Mouse (Mus musculus) adipose tissue, adult 10 weeks (tissue): ENCODE measurements around the gene Fam209. TPM values are rescaled to one million over a fixed set of nuclear protein-coding genes. Genes with fewer than 3 reads are reported as not detected.

Experiments
- polyA plus RNA-seq: library from polyadenylated mRNA; stranded (reverse); fragments of 350-450 nt; fragmentation: Illumina TruSeq; extraction: RNeasy Lipid Tissue Mini Kit (QIAGEN cat#74804); gene quantifications from one replicate; pipeline ENCODE4 v1.2.3, GENCODE M21; 2014; ENCODE audit warnings: low read depth, low replicate concordance

Gene Fam209
- polyA plus RNA-seq: 5.0 TPM

DNA sequence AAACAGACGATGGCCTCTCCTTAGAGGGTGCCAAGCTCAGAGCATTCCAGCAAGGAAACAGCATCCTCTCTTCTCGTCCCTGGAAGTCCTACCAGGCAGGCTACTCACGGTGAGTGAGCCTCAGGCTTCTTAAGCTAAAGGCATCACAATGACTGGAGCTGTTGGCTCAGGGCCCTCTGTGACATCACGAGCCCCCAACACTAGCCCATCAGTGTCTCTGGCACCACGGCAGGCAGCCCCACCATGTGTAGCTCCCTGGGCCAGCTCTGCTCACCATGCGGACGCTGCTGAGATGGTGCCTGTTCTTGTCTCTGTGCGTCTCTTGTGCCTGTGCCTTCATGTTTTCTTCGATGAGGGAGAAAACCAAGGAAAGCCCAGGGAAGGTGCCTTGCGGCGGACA lies at the start of gene Fam209:
TSS of gene Fam209 (plus strand) at position 203 of the 400 bp plus-strand sequence.

GRCm38 (mm10) chr2:172439843-172440639 lies 32.3 kb upstream of the Fam209 start, which contains the start of gene Rtf2:
Rtf2 (plus strand) TSS chr2:172440556.

DNA sequence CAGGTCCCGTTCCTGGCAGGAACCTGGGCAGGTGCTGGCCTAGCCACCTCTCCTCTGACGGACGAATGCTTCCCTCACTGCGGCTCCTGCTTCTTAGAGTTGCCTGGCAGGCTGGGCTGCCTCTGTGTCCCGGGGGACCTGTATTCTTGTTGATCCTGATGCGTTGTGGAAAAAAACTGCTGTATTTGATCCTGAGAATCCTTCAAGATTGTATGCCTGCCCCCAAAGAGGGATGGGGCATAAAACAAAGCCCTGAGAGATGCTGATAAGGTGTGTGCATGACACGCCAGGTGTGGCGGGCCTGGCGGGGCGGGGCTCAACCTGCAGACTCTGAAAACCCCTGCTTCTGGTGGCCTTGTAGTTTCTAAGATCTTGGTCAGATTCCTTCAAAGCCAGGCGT lies 13.8 kb upstream of the Fam209 start, which contains the start of gene Gcnt7:
TSS of gene Gcnt7 (minus strand) at position 101 of the 400 bp plus-strand sequence.

Other genes starting within 250 kb of the Fam209 start
- gene Mc3r, start 224.0 kb upstream of the Fam209 start, polyA plus RNA-seq: not detected
- 23.1 TPM for gene Fam210b, start 127.0 kb upstream of the Fam209 start, polyA plus RNA-seq
- gene Aurka, start 102.0 kb upstream of the Fam209 start, polyA plus RNA-seq: 4.2 TPM
- gene Cstf1, start 101.8 kb upstream of the Fam209 start, polyA plus RNA-seq: 20.1 TPM
- 1.5 TPM for gene Cass4, start 78.7 kb upstream of the Fam209 start, polyA plus RNA-seq
- gene Rtf2, start 32.0 kb upstream of the Fam209 start, polyA plus RNA-seq: 67.1 TPM
- not detected for gene Gcnt7, start 13.9 kb upstream of the Fam209 start, polyA plus RNA-seq
- 2.4 TPM for gene Tfap2c, start 77.1 kb downstream of the Fam209 start, polyA plus RNA-seq